Mouse (Mus musculus) neutrophil, adult 65 days (primary cell): ENCODE measurements around the gene Pnpla6. TPM values are rescaled to one million over a fixed set of nuclear protein-coding genes. Genes with fewer than 3 reads are reported as not detected.

Source experiments
- total RNA-seq: library from RNA; stranded (reverse); gene quantifications from 2 replicates; pipeline ENCODE4 v1.2.4, GENCODE M21; 2023

Pnpla6 gene
- 20.0 and 20.5 TPM in 2 replicates for total RNA-seq

DNA sequence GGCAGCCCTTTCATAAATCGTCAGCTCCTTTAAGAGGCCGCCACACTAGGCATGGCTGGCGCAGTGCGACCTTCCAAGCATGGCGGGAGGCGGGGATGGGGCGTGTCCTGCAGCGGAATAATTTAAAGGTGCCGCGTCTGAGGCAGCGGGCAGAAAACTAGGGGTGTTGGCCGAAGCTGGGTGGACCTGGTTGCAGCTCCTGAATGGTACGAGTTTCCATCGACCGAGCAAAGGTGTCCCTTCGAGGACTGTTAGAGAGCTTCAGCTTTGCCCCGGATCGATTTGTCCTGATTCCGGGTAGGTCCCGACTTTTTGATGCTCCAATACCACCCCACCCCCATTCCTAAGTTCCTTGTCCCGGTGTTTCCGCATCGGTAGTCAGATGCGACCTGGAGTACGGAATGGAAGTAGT is at the start of gene Pnpla6:
Gene Pnpla6 (plus strand): TSS at position 125 of the 412 bp plus-strand sequence.

GRCm38 (mm10) chr8:3467006-3467885 is 47.9 kb upstream of the Pnpla6 start, which contains the start of gene Pex11g:
Gene Pex11g, minus strand, starts transcription at chr8:3467680.

GRCm38 (mm10) chr8:3470562-3470961 is 44.6 kb upstream of the Pnpla6 start, which contains the start of gene Tex45:
Gene Tex45, plus strand, starts transcription at chr8:3470862.

GRCm38 (mm10) chr8:3492901-3493844 is 22.0 kb upstream of the Pnpla6 start, which contains the start of gene Zfp358:
Gene Zfp358, plus strand, starts transcription at chr8:3493138.

DNA sequence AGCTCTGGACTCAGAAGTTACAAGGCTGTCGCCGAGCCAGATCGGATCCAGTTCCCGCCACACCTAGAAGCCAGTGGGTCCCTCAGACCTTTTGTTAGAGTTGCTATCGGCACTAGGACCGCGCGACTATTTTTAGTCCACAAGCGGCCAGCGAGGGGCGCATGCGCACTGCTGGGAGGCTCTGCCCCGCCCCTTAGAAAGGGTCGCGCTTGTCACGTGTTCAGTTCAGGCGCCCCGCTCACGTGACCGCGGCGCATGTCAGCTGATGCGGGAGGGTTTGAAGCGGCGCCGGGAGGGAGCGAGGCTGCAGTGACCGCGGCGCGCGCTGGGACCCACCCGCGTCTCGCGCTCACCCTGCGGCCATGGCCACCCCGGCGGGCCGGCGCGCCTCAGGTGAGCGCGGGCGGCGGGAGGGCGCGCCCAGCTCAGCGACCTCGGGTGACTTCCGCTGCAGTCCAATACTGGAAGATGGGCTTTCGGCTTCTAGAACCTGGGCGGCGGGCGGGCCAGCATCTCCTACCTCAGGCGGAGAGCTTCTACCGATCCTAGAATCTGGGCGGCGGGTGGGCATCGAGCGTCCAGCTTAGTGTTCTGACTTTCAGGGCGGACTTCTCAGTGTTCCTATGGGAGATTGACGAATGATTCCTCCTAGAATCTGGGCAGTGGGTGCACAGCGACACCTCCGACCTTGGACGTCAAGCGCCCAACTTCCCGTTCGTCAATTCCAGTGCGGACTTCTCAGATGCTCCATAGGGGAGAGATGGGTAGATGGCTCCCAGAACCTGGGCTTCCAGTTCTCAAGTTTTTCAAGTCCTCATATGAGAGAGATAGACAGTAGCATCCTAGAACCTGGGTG is 14.7 kb upstream of the Pnpla6 start, which contains the start of gene Mcoln1:
Gene Mcoln1 (plus strand): TSS at position 223 of the 856 bp plus-strand sequence.

GRCm38 (mm10) chr8:3567641-3568371 is 52.6 kb downstream of the Pnpla6 start, which contains the start of gene C330021F23Rik:
Gene C330021F23Rik, plus strand, starts transcription at chr8:3567990.

GRCm38 (mm10) chr8:3586993-3587390 is 71.8 kb downstream of the Pnpla6 start, which contains the start of gene Camsap3:
Gene Camsap3, plus strand, starts transcription at chr8:3587293.

Other genes with a start within 250 kb of the Pnpla6 start
- gene Insr, start 235.8 kb upstream of the Pnpla6 start, total RNA-seq = 82.0 and 134 TPM in 2 replicates
- gene A430078G23Rik, start 162.0 kb upstream of the Pnpla6 start, total RNA-seq = 76.9 and 94.4 TPM in 2 replicates
- 92.2 and 115 TPM in 2 replicates for gene Arhgef18, start 122.4 kb upstream of the Pnpla6 start, total RNA-seq
- 0.50 and 1.0 TPM in 2 replicates for gene Pex11g, start 47.7 kb upstream of the Pnpla6 start, total RNA-seq
- gene Tex45, start 44.5 kb upstream of the Pnpla6 start, total RNA-seq = 1.7 and 3.9 TPM in 2 replicates
- 3.0 and 5.0 TPM in 2 replicates for gene Zfp358, start 22.2 kb upstream of the Pnpla6 start, total RNA-seq
- 26.7 and 31.6 TPM in 2 replicates for gene Mcoln1, start 14.9 kb upstream of the Pnpla6 start, total RNA-seq
- not detected in 2 replicates for gene C330021F23Rik, start 52.6 kb downstream of the Pnpla6 start, total RNA-seq
- 0.16 TPM in 1 of 2 replicates, not detected in the other for gene Camsap3, start 71.9 kb downstream of the Pnpla6 start, total RNA-seq
- 45.1 and 47.4 TPM in 2 replicates for gene Xab2, start 105.9 kb downstream of the Pnpla6 start, total RNA-seq
- gene Pet100, start 106.2 kb downstream of the Pnpla6 start, total RNA-seq = 122 and 124 TPM in 2 replicates
- not detected in 2 replicates for gene Pcp2, start 110.2 kb downstream of the Pnpla6 start, total RNA-seq
- gene Stxbp2, start 115.6 kb downstream of the Pnpla6 start, total RNA-seq = 317 and 390 TPM in 2 replicates
- gene Retn, start 140.4 kb downstream of the Pnpla6 start, total RNA-seq = 1.4 and 1.9 TPM in 2 replicates
- gene Mcemp1, start 150.4 kb downstream of the Pnpla6 start, total RNA-seq = 329 and 340 TPM in 2 replicates
- gene Fcor, start 157.0 kb downstream of the Pnpla6 start, total RNA-seq = 4.6 and 5.0 TPM in 2 replicates
- gene Trappc5, start 160.9 kb downstream of the Pnpla6 start, total RNA-seq = 10.4 and 12.5 TPM in 2 replicates
- 0.18 and 0.35 TPM in 2 replicates for gene Fcer2a, start 178.8 kb downstream of the Pnpla6 start, total RNA-seq
- not detected in 2 replicates for gene Clec4g, start 205.3 kb downstream of the Pnpla6 start, total RNA-seq
- gene Cd209a, start 233.6 kb downstream of the Pnpla6 start, total RNA-seq = 2.9 and 4.1 TPM in 2 replicates